Mouse (Mus musculus) cerebellum, adult 18-20 months (tissue): ENCODE data around the gene Rrm1.
"Not testable (repeated sequence)": the region's sequence is repeated elsewhere in the genome, so short reads cannot be mapped to it uniquely, and the experiment has no call there.

ENCODE experiments used
- DNase-seq, 2 experiments: peaks; one replicate each; pipeline ENCODE4 v3.0.0; 2021

Rrm1 gene

GRCm38 (mm10) chr7:102478425-102478824, 36.9 kb downstream of the Rrm1 start:
- DNase-seq: no peak

GRCm38 (mm10) chr7:102478926-102479325, 37.4 kb downstream of the Rrm1 start:
- DNase-seq: no peak

DNA sequence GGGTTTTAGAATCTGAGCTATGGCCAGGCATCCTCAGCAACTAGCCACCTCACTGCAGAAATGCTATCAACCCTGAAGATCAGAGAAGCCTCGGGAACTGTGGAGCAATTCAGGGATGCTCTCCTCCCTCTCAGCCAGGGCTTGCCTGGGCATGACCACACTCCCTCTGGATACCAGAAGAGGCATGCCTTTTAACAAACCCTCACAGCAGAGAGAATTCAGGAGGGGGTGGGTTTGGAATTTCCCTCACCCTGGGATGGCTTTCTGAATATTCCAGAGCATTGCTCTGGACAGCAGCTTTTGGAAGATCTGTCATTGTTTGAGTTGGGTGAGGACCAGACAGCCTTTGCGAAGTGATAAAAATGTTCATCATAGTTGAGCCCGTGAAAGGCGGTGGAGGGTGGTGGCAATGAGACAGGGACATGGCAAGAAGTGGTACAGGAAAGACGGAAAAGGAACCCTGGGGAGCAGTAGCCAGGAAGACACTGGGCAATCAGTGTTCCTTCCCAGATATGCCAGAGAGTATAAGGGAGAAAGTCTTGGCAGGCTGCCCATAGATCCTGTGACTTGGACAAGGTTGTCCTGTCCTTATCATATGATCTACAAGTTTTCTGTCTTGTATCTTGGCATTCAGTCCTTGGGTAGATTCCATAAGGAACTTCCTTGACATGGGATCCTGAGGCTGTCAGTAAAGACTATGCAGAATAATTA, 38.0 kb downstream of the Rrm1 start:
- DNase-seq: no peak

DNA sequence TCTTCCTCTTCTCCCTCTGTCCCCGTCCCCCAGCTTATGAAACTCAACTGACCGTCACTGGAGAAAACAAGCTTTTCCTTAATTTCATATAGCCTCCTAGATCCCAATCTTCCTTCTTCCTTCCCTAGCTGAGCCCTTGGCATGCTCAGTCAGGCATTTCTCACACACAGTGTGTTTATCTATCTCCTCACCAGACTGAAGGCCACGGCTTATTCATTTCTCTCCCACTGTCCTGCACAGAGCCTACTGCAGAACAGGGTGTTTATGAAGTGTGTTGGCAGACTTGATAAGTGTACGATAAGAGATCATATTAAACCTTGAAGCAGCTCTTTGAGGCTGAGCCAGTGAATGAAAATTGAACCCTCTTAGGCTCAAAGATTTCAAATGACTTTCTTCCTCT, 39.3 kb downstream of the Rrm1 start:
- DNase-seq: no peak

GRCm38 (mm10) chr7:102481579-102481978, 40.1 kb downstream of the Rrm1 start, which contains the start of gene Olfr543:
TSS of gene Olfr543 (minus strand) at chr7:102481679.
- no peak for DNase-seq

DNA sequence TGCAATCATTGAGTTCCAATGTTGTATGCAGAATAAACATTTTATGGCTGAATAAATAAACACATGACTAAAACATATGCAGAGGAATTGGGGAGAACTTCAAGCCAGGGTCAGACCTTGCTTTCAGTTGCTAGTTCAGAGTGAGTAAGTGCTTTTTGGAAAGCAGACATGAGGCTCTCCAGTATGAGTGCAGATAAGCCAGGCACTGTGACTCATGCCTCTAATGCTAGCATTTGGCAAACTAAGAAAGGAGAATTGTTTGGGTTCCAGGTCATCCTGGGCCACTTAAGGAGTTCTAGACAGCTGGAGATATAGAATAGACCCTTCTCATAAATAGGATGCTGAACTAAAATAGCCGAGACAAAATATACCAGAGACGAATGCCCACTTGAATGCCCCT, 42.2 kb downstream of the Rrm1 start:
- no peak for DNase-seq

GRCm38 (mm10) chr7:102484766-102485165, 43.3 kb downstream of the Rrm1 start:
- DNase-seq: not testable (repeated sequence)

DNA sequence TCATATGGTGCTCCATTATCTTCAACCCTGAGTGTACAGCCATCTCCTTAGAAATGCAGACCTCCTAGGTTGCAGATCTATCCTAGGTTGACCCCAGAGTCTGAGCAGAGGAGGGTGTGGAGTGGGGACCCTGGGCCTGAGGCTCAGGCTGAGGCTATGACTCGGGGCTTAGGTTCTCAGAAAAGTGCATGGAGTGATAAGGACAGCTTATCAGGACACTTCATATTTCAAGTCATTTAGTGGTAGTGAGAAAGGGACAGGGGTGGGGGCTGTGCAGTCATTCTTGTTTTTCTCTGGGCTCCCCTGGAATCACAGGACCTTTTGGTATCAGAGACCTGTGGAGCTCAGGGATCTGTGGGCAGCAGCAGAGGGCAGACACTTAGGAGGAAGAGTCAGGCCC, 44.6 kb downstream of the Rrm1 start:
- DNase-seq: no peak

DNA sequence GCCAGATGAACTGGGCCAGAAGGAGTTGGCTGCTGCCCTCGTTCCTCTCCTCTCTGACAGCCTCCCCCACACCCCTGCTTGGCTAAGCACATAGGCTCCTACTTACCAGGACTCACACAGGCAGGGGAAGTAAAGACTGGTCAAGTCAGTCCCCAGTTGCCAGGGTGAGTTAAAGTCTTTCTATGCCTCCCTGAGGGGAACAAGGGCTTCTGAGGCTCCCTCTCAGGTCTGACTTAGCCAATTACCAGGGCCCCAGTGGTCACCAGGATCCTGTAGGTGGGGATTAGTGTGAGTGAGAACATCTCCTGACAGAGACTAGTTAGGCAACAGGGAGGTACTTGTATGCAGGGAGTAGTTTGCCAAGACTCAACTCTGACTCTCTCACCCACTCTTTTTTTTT, 46.7 kb downstream of the Rrm1 start, which contains the start of gene Olfr544:
TSS of gene Olfr544 (minus strand) at position 153 of the 400 bp plus-strand sequence.
- DNase-seq: no peak

- not testable (repeated sequence) for DNase-seq
Measured at GRCm38 (mm10) chr7:102494416-102494815, 52.9 kb downstream of the Rrm1 start.

DNA sequence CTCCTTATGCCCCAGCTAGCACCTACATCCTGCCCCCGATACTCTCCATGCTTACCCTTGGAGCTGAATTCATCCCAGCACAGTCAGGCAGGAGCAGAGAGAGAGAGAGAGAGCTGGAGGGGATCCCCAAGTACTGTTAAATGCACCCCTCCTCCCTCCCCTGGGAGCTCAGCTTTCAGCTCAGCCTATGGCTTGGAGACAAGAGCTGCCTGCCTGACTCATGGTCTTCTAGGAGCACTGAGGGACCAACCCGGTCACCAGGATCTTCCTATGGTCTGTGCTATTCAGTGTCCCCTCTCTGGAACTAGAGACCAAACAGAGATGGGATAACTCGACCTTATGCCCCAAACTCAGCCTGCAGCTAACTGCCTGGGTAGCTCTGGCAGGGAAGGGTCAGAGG, 58.0 kb downstream of the Rrm1 start, which contains the start of gene Olfr545:
TSS of gene Olfr545 (minus strand) at position 101 of the 400 bp plus-strand sequence.
- no peak for DNase-seq

DNA sequence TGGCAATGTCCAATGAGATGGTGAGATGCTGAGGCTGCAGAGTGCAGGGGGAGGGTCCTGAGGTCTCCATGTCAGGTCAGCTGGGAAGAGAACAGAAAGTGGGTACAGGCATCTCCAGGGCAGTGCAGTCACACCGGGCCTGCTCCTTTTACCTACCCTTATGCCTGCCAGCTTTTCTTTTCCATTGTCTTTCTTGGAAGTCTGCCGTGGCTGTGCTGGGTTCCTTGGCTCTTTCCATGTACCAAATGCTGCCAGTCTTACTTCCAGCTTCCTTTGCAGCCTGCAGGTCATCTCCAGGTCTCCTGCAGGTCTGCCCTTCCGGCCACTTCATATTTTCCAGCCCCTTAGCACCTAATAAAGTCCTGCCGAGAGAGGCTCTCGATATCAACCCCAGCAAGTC, 60.5 kb downstream of the Rrm1 start:
- peak; percentile 42 to 46 for DNase-seq

- peak; percentile 70 to 79 for DNase-seq
Measured at GRCm38 (mm10) chr7:102506848-102507247, 65.4 kb downstream of the Rrm1 start.

DNA sequence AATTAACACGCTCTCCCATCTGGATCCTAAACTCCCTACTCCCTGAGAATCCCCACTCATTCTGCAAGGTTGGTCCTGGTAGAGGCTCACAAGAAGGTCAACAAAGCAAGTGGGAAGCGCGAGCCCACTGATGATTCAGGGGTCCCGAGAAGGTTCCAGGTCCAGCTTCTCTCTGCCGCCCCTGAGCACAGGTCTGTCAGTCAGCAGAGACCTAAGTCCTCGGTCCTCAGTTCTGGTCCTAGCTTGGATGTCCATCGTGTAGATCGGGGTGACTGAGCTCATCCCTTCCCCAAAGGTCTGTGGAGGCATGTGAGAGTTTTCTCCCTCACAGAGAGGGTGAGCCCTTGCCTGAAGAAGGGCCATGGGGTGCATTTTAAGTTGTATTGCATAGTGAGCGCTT, 66.6 kb downstream of the Rrm1 start:
- no peak for DNase-seq

DNA sequence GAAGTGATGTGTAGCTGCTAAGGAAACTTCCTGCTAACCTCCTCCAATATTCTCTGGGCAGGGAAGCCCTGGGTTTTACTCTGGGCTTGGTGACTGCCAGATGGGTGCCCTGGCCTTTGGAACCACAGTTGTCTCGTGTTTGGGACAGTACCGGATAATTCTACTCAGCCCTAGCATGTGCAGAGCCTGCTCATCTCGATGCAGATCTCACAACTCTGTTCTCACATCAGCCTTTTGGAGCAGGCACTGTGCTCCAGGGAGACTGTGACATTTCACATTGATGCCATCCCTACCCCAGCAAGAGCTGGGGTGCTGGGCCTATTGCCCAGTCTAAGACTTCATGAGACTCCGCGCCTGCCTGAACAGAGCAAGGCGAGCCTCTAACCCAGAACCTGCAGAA, 67.2 kb downstream of the Rrm1 start:
- no peak for DNase-seq

DNA sequence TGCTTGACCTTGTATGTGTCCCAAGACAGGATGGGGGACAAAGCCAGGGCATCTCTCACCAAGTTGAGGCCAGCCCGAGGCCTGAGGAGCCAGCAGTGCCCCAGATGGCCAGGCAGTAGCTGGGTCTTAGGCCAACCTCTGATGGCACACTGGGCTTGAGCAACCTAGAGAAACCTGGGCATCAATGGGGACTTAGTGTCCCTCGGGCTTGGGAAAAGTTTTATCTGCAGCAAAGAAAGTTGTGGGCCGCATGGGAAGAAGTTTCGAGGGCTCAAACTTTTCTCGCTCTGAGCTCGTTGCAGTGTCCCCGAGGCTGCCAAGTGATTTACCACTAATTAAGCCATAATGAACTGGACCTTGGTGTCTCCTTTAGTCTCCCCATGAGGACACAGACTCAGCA, 68.2 kb downstream of the Rrm1 start:
- DNase-seq: no peak

GRCm38 (mm10) chr7:102511927-102512326, 70.4 kb downstream of the Rrm1 start:
- no peak for DNase-seq

GRCm38 (mm10) chr7:102512814-102513435, 71.4 kb downstream of the Rrm1 start:
- peak; percentile 83 to 94 for DNase-seq

DNA sequence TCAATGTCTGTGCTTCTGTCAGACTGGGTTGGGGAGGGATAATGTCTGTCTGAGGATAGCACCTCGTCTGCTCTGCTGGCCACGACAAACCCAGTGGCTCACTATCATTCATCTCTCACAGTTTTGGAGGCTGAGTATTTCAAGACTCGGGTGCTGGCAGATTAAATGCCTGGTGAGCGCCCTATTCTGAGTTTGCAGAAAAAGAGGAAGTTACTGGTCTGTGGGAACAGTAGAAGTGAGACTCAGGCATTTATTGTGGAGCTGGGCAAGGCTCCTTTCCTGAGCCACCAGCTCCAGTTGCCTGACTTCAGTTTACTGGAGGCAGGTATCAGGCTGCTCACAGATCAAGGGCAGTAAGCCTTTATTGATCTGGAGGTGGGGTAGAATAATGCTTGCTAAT, 72.6 kb downstream of the Rrm1 start:
- no peak for DNase-seq

GRCm38 (mm10) chr7:102516261-102517050, 75.0 kb downstream of the Rrm1 start:
- DNase-seq: peak; percentile 35 to 36

DNA sequence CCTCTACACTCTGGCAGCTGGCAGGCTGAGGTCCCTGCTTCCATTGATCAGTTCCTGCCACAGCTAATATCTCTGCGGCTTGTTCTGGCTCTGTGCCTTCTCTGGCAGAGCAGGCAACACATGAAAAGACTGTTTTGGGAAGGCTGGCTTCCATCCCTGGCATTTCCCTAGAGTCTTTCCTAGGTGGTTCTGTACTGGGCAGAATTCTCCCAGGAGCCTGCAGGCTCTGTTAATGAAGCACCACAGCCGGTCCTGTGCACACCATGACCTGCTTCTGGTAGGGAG, 75.5 kb downstream of the Rrm1 start:
- DNase-seq: no peak
